Mouse (Mus musculus) liver, embryonic 12.5 days (tissue): Measurements from ENCODE around the gene Donson. TPM values are rescaled to one million over a fixed set of nuclear protein-coding genes. Genes with fewer than 3 reads are reported as not detected.

Source experiments
- ATAC-seq: fragments of 200-750 bp; cut with Nextera tagmentation; 2 replicates; pipeline ENCODE4 v1.8.0; 2017; ENCODE audit warnings: moderate number of reproducible peaks, mild to moderate bottlenecking, moderate library complexity
- H3K27ac ChIP-seq: fragments of 300-500 bp; sonication (generic); 2 replicates; pipeline ENCODE4 v1.5.1; 2016; ENCODE audit warnings: mild to moderate bottlenecking
- H3K27me3 ChIP-seq: fragments of 300-500 bp; sonication (generic); replicated peaks from 2 replicates; pipeline ENCODE4 v1.6.1; 2016; ENCODE audit warnings: mild to moderate bottlenecking, moderate library complexity
- H3K36me3 ChIP-seq: fragments of 300-500 bp; sonication (generic); 2 replicates; pipeline ENCODE4 v1.6.1; 2016; ENCODE audit warnings: mild to moderate bottlenecking, moderate library complexity
- H3K4me1 ChIP-seq: fragments of 300-500 bp; sonication (generic); 2 replicates; pipeline ENCODE4 v1.6.1; 2016
- H3K4me2 ChIP-seq: fragments of 300-500 bp; sonication (generic); 2 replicates; pipeline ENCODE4 v1.6.1; 2016; ENCODE audit warnings: mild to moderate bottlenecking, moderate library complexity
- H3K4me3 ChIP-seq: fragments of 300-500 bp; sonication (generic); 2 replicates; pipeline ENCODE4 v1.5.1; 2016; ENCODE audit warnings: mild to moderate bottlenecking, moderate library complexity
- H3K9ac ChIP-seq: fragments of 300-500 bp; sonication (generic); 2 replicates; pipeline ENCODE4 v1.6.1; 2016; ENCODE audit warnings: mild to moderate bottlenecking, moderate library complexity
- H3K9me3 ChIP-seq: fragments of 300-500 bp; sonication (generic); replicated peaks from 2 replicates; pipeline ENCODE4 v1.6.1; 2016; ENCODE audit warnings: mild to moderate bottlenecking, moderate library complexity
- WGBS: fragments of 180-500 bp; shearing (Covaris S2); methylation state at CpG from one replicate; pipeline ENCODE4 v1.1.7; 2016; ENCODE audit not compliant: insufficient replicate concordance; 5-methylcytosine and 5-hydroxymethylcytosine counted together
- polyA plus RNA-seq: library from polyadenylated mRNA; unstranded; fragments of >200 nt; fragmentation: Nextera tagmentation; extraction: Ambion mirVana; gene quantifications from 2 replicates; pipeline ENCODE4 v1.2.1, GENCODE M21; 2016

Gene Donson
- polyA plus RNA-seq, 1 experiment from 2014 or later = 54.9 TPM

DNA sequence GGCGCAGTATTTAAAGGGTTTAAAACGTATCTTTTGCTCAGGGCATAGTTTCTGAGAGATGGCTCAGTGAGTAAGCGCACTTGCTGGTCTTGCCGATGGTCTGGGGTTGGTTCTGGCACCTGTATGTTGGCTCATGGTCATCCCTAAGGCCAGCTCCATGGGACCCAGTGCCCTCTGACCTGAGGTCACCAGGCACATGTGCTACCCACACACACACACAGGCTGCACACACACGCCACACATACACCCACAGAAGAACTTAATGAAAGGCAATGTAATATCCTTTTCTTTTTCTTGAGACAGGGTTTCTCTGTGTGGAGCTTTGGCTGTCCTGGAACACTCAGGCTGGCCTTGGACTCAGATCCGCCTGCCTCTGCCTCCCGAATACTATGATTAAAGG lies 55.6 kb downstream of the Donson start:
- WGBS = 87% methylated on average over 7 of the region's 7 CpGs
- no peak overlapping the region for H3K27ac ChIP-seq
- no peak overlapping the region for H3K9ac ChIP-seq
- peaks cover 100% of the 10 kb centered on the region for H3K36me3 ChIP-seq
- H3K4me3 ChIP-seq = no peak overlapping the region
- H3K4me1 ChIP-seq = peaks cover 5% of the 10 kb centered on the region
- H3K27me3 ChIP-seq = no peaks in the 10 kb centered on the region
- no peak for ATAC-seq
- no peak overlapping the region for H3K4me2 ChIP-seq
- no peaks in the 10 kb centered on the region for H3K9me3 ChIP-seq

- Histone ChIP-seq H3K4me2 (no peak overlapping the region), H3K4me3 (no peak overlapping the region), H3K36me3 (peaks cover 100% of the 10 kb centered on the region), H3K27me3 (no peaks in the 10 kb centered on the region), H3K9me3 (no peaks in the 10 kb centered on the region), H3K27ac (no peak overlapping the region), H3K4me1 (peaks cover 5% of the 10 kb centered on the region), H3K9ac (no peak overlapping the region)
- ATAC-seq = no peak
- WGBS = 85% methylated on average over 5 of the region's 5 CpGs
Observed at GRCm38 (mm10) chr16:91632439-91632838, 56.1 kb downstream of the Donson start.

GRCm38 (mm10) chr16:91630584-91630983 lies 58.0 kb downstream of the Donson start:
- peaks cover 5% of the 10 kb centered on the region for H3K4me1 ChIP-seq
- no peak overlapping the region for H3K27ac ChIP-seq
- no peak overlapping the region for H3K4me3 ChIP-seq
- no peak overlapping the region for H3K4me2 ChIP-seq
- no peaks in the 10 kb centered on the region for H3K9me3 ChIP-seq
- peaks cover 100% of the 10 kb centered on the region for H3K36me3 ChIP-seq
- H3K27me3 ChIP-seq = no peaks in the 10 kb centered on the region
- WGBS = 83% methylated on average over 1 of the region's 1 CpGs
- no peak for ATAC-seq
- no peak overlapping the region for H3K9ac ChIP-seq

- no peaks in the 10 kb centered on the region for H3K4me1 ChIP-seq
- no peak overlapping the region for H3K27ac ChIP-seq
- no peak for ATAC-seq
- 86% methylated on average over 4 of the region's 4 CpGs for WGBS
- no peaks in the 10 kb centered on the region for H3K9me3 ChIP-seq
- H3K9ac ChIP-seq = no peak overlapping the region
- H3K4me2 ChIP-seq = no peak overlapping the region
- no peak overlapping the region for H3K4me3 ChIP-seq
- H3K36me3 ChIP-seq = peaks cover 100% of the 10 kb centered on the region
- H3K27me3 ChIP-seq = no peaks in the 10 kb centered on the region
Observed at GRCm38 (mm10) chr16:91629749-91630148, 58.8 kb downstream of the Donson start.

DNA sequence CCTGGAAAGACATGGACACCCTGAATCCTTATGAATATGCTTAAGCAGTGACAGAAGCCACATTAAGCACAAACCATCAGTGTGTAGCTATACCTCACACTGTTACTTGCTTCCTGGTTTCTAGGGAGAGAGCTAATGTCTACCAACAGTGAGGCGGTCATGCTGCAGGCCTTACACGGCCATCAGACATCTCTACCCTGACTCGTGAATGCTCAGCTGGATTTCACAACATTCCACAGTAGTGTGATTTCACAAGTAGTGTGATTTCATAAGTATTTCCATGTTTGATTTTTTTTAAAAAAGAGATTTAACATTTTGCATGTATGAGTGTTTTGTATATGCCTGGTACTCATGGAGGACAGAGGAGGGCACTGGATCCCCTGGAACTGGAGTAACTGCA lies 59.9 kb downstream of the Donson start:
- Histone ChIP-seq H3K4me1 (no peaks in the 10 kb centered on the region), H3K9ac (no peak overlapping the region), H3K36me3 (peaks cover 100% of the 10 kb centered on the region), H3K27ac (no peak overlapping the region), H3K9me3 (no peaks in the 10 kb centered on the region), H3K27me3 (no peaks in the 10 kb centered on the region), H3K4me2 (no peak overlapping the region), H3K4me3 (no peak overlapping the region)
- no peak for ATAC-seq
- WGBS = 81% methylated on average over 3 of the region's 3 CpGs

- H3K36me3 ChIP-seq = peaks cover 100% of the 10 kb centered on the region
- WGBS = 79% methylated on average over 7 of the region's 7 CpGs
Observed at GRCm38 (mm10) chr16:91627831-91628230, 60.7 kb downstream of the Donson start.

More at GRCm38 (mm10) chr16:91627831-91628230, 60.7 kb downstream of the Donson start:
- Histone ChIP-seq H3K9me3 (no peaks in the 10 kb centered on the region), H3K4me2 (no peak overlapping the region), H3K9ac (no peak overlapping the region), H3K27me3 (no peaks in the 10 kb centered on the region), H3K4me1 (no peaks in the 10 kb centered on the region), H3K27ac (no peak overlapping the region), H3K4me3 (no peak overlapping the region)
- no peak for ATAC-seq

Other genes with a start within 250 kb of the Donson start
- gene Ifnar1, start 203.5 kb downstream of the Donson start, polyA plus RNA-seq = 24.5 and 27.8 TPM in 2 replicates
- gene Ifngr2, start 141.7 kb downstream of the Donson start, polyA plus RNA-seq = 17.1 and 17.9 TPM in 2 replicates
- gene Tmem50b, start 91.0 kb downstream of the Donson start, polyA plus RNA-seq = 6.7 and 6.8 TPM in 2 replicates
- 1.8 and 2.8 TPM in 2 replicates for gene Dnajc28, start 69.7 kb downstream of the Donson start, polyA plus RNA-seq
- gene Gart, start 41.8 kb downstream of the Donson start, polyA plus RNA-seq = 158 and 160 TPM in 2 replicates
- 60.5 and 65.0 TPM in 2 replicates for gene Son, start 41.3 kb downstream of the Donson start, polyA plus RNA-seq
- 40.3 and 40.9 TPM in 2 replicates for gene Cryzl1, start 40.2 kb upstream of the Donson start, polyA plus RNA-seq
- gene Itsn1, start 40.5 kb upstream of the Donson start, polyA plus RNA-seq = 47.5 and 52.3 TPM in 2 replicates